Mouse (Mus musculus): Measurements from ENCODE around the gene Zc3hc1.

DNA sequence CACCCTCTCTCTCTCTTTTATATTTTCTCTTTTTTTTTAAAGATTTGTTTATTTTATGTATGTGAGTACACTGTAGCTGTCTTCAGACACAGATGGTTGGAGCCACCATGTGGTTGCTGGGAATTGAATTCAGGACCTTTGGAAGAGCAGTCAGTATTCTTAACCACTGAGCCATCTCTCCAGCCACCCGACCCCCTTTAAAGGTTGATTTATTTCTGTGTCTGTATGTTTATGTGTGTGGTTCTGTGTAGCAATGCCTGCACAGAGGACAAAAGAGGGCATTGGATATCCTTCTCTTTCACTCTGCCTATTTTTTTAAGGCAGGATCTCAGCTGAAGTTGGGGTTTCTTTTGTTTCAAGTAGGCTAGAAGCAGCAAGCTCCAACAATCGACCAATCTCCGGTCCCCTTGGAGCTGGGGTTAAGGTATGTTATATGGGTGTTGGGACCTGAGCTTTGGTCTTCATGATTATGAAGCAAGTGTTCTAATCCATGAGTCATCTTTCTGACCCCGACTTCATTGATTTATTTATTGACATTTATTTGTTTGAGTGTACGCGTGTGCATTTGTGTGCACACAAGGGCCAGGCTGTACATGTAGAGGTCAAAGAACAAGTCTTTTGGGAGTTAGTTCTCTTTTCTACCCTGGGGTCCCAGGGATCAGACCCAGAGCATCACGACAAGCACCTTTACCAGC lies 18.7 kb upstream of the Zc3hc1 start:
- TF ChIP-seq CTCF (IDR thresholded peaks at IDR 0.05; ENCODE audit: control insufficient read depth, insufficient read depth, low read length) (no peak), POLR2A (IDR thresholded peaks at IDR 0.05; ENCODE audit: borderline replicate concordance, control insufficient read depth, low read depth, low read length) (no peak)
